Mouse (Mus musculus): ENCODE measurements around the gene Syncrip.

- TF ChIP-seq GATA1 (IDR thresholded peaks at IDR 0.05; ENCODE audit: low read length) (no peak), TAL1 (IDR thresholded peaks at IDR 0.05; ENCODE audit: low read length) (no peak)
Observed at GRCm38 (mm10) chr9:88481791-88482160, 598 bp downstream of the Syncrip start.
